Mouse (Mus musculus) heart, adult 2 months (tissue): ENCODE measurements around the gene Nes.
A peak's percentile ranks its signal among the peaks of the same experiment; 100 is the strongest.

Experiments
- CTCF ChIP-seq: fragments of 200-600 bp; IDR thresholded peaks from 2 replicates; pipeline ENCODE4 v1.8.1; 2022; ENCODE audit warnings: antibody characterized with exemption, mild to moderate bottlenecking, moderate library complexity
- EP300 ChIP-seq: fragments of 200-500 bp; IDR thresholded peaks from 2 replicates; pipeline ENCODE4 v1.6.1; 2011; ENCODE audit warnings: low read depth, low read length, control low read depth; ENCODE audit not compliant: insufficient read depth
- POLR2A ChIP-seq: fragments of 200-500 bp; IDR thresholded peaks from 2 replicates; pipeline ENCODE4 v1.6.1; 2011; ENCODE audit warnings: mild to moderate bottlenecking, low read depth, low read length, control low read depth; ENCODE audit not compliant: insufficient read depth

GRCm38 (mm10) chr3:87973593-87974380, 2.9 kb downstream of the Nes start:
- no peak for TF ChIP-seq CTCF
- peak; percentile 23; the same call in 1 of the 2 replicates for TF ChIP-seq POLR2A
- no peak for TF ChIP-seq EP300
